Mouse (Mus musculus) cerebellum, postnatal 4 days (tissue): ENCODE results near the gene Wdr25.
A peak's percentile ranks its signal among the peaks of the same experiment; 100 is the strongest.

Source experiments
- DNase-seq, 2 experiments: peaks; one replicate each; pipeline ENCODE4 v3.0.0; 2022; ENCODE audit warnings: low spot score in 2 of 2, mixed read lengths in 1 of 2

Wdr25 gene

GRCm38 (mm10) chr12:108936834-108937233 lies 43.4 kb downstream of the Wdr25 start:
- DNase-seq: no peak

DNA sequence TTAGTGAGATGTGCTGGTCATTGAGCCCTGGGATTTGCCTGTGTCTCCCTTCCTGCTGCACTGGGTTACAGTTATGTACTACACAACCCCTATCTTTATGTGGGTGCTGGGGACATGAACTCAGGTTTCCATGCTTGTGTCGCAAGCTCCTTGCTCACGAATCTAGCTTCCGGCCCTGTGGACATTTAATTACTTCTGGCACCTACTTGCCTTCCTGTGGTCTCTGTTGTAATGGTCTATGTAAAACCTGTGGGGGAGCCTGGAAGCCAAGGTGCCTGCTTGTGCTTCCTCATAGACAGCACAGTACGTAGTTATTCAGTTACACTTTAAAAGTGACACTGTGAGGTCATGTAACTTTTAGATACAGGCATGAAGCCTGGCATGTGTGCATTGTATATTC lies 44.1 kb downstream of the Wdr25 start:
- no peak for DNase-seq

DNA sequence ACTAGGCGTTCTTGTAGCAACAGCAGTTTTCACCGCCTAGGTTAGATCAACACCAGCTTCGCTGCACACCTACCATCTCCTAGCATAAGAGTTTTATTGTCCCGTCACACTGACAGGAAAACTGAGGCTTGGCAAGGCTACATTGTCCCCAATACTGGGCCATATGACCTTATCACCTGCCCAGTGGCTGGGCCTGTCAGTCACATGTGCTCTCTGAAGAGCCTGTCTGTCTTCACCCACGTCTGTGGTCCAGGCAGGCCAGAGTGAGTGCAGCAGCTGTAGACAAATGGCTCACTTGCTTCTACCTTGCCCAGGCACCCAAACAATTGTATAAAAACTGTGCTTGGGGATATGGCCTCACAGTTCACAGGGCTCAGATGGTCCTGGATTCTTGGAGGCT lies 45.4 kb downstream of the Wdr25 start:
- no peak for DNase-seq

DNA sequence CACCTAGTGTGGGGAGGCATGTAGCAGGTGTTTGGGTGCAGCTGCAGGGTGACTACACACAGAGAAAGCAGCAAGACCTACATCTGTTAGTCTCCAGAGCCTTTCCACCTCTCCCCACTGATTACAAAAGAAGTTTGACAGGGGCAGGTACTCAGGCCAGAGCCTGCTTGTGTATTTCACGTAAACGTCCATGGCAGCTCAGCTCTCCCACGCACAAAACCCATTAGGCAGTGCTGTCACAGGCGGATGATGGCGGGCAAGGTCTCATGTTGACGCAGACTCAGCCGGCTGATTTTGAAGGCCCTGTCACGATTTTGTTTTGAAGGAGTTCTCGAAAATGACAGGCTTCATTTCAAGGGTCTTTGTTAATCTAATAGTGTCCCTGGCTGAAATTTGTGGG lies 45.9 kb downstream of the Wdr25 start:
- no peak for DNase-seq

- no peak for DNase-seq
Observed at GRCm38 (mm10) chr12:108940255-108940654, 46.8 kb downstream of the Wdr25 start.

DNA sequence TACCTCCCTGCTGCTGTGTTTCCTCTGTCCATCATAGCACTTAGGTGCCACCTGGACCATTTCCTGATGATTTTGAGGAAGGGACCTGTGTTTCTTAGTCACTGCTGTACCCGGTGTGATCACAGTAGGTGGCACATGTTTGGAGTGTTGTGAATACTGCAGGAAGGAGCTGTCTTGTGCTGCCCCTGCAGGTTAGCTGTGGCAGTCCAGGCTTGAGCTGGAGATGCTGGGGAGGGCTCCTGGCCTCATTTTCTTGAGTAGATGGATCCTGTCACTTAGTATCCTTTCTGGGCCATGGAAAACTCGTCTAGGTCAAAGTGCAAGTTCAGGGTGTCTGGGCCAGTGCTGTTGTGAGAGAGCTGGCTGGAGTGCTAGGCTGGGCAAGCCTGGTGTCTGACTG lies 47.9 kb downstream of the Wdr25 start:
- DNase-seq: no peak

GRCm38 (mm10) chr12:108942203-108942923 lies 48.9 kb downstream of the Wdr25 start:
- no peak for DNase-seq

DNA sequence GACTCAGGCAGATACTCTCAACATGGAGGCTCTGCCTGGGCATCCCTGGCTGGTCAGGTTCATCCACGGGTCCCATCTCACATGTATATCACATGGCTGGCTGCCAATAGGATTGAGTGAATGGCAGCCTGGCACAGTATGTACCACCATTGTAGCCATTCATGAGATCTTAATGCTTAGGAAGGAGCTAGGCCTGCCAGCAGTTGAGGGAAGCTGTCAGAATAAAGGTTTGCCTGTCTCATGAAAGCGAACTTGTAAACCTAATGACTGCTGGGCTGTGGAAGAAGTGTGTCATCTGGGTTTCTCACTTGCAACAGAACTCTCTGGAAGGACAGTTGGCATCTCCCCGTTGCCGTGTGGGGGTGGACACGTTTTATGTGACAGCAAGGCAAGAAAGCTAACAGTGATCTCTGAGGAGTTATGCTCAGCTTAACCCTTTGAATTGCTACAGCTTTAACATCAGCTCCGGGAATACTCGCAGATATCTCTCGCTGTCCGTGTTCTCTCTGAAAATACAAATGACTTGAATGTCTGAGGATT lies 59.6 kb downstream of the Wdr25 start:
- DNase-seq: no peak

GRCm38 (mm10) chr12:108953838-108954237 lies 60.4 kb downstream of the Wdr25 start:
- no peak for DNase-seq

DNA sequence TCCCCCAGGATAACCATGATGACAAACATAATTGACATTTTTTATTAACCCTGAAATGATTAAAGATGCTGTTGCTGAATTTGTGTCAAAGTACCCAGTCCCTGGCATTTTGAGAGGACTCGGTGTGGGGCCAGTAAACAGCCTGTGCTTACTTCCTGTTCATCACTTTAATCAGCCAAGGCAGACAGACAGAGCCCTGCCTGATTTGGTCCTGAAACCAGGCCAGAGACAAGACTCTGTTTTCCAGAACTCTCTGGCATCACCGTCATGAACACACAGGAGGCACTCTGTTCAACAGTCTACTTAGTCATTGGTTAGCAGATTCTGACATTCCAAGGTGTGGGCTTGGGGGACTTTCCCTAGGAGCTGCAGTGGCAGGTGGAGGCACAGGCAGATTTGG lies 61.0 kb downstream of the Wdr25 start:
- no peak for DNase-seq

- no peak for DNase-seq
Observed at GRCm38 (mm10) chr12:108958483-108958882, 65.1 kb downstream of the Wdr25 start.

DNA sequence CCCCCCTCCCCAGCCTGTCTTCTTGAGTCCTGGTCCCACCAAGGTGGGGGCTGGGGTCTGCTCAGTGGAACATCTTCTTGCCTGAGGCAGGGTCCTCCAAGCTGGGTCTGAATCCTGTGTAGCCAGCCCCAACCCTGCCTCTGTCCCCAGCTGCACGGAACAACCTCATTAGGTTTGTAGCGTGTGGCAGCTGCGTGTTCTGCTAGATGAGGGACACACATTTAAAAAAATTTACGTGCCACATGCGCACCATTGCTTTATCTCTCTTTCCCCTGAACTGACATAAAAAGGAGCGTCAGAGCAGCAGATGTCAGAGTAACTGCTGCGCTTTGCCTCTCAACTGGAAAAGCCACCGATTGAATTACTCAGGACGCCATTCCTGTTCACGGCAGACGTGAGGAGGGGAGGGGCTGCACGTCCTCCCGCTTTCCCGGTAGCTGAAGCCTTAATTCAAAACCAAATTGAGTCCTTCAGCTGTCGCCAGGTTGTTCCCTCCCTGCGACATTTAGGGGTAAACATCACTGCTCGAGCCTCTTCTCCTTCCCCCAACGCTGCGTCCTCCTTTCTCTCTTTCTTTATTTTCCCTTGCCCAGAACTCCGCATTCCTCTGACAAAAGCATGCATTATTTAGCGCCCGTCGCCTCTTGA lies 65.7 kb downstream of the Wdr25 start:
- no peak for DNase-seq

DNA sequence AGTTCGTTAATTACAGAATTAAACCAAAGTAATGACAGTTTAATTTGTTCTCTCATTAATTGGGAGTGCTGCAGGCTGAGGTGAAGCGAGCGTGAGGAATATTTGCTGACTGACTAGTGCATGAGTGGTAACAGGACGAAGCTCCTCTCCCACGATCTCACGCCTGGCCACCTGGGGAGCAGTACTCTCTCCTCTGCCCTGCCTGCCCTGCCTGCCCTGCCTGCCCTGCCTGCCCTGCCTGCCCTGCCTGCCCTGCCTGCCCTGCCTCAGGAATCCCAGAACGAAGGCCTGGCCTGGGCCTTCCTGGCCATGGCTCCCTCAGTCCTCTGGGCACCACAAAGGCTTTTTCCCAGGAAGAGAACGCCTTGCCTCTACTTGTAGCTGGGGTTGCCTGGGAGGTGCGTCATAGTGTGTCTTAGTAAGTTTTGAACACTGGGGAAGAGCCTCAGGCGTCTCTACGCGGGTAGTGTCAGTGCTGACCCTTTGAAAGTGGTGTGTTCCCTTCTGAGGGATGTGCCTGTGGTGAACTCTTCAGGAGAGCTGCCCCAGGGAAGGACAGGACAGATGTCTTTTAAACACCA lies 66.3 kb downstream of the Wdr25 start:
- DNase-seq: no peak

DNA sequence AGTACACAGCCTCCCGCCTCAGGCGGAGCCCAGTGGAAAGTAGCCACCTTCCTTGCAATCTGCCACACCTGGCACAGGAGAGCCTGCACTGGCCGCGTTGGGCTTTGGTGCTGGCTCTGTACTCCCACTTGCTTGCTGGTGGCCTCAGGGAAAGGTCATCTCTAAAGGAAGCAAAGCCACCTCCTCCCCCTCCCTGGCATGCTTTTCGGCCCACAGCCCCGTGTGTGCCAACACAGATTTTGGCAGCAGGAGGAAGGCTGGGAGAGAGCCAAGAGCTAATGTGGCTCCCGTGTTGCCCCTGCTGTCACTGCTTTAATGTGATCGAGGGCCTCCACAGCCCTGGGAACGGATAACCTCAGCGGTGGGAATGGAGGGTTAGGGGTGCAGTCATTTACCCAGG lies 66.8 kb downstream of the Wdr25 start:
- peak; percentile 46 to 90 for DNase-seq

DNA sequence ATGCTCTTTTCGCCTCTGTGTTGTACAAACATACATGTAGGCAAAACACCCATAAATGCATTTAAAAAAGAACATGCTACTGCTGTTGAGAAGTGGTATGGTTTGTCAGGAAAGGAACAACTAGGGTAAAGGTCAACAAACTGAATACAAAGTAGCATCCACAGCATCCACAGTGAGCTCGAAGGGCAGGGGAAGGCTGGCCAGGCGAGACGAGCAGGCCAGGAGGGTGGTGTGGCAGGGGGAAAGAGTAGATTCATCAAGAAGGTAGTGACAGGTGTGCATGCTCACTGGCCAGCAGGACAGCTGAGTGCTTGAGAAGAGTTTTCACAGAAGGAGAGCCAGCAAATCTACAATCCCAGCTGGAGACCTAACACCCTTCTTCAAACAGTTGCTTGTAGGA lies 74.2 kb downstream of the Wdr25 start:
- no peak for DNase-seq

GRCm38 (mm10) chr12:108968031-108968430 lies 74.6 kb downstream of the Wdr25 start:
- DNase-seq: no peak

GRCm38 (mm10) chr12:108971446-108971845 lies 78.0 kb downstream of the Wdr25 start:
- DNase-seq: no peak

DNA sequence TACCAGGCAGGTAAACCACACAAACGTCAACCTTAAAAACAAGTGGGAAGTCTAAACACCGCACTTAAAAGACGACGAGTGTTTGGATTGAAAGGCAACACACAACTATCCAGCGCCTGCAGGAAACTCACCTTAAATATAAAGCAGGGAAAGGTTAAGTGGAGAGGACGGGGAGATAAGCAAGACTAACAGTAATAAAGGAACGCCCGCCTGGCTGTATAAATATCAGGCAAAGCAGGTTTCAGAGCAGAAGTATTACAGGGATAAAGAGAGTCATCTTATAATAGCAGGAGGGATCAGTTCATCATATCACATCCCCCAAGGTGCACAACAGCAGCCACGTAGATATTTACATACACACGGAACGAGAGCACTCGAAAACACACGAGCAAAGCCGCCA lies 78.8 kb downstream of the Wdr25 start:
- DNase-seq: no peak

- no peak for DNase-seq
Observed at GRCm38 (mm10) chr12:108979977-108980376, 86.5 kb downstream of the Wdr25 start.

DNA sequence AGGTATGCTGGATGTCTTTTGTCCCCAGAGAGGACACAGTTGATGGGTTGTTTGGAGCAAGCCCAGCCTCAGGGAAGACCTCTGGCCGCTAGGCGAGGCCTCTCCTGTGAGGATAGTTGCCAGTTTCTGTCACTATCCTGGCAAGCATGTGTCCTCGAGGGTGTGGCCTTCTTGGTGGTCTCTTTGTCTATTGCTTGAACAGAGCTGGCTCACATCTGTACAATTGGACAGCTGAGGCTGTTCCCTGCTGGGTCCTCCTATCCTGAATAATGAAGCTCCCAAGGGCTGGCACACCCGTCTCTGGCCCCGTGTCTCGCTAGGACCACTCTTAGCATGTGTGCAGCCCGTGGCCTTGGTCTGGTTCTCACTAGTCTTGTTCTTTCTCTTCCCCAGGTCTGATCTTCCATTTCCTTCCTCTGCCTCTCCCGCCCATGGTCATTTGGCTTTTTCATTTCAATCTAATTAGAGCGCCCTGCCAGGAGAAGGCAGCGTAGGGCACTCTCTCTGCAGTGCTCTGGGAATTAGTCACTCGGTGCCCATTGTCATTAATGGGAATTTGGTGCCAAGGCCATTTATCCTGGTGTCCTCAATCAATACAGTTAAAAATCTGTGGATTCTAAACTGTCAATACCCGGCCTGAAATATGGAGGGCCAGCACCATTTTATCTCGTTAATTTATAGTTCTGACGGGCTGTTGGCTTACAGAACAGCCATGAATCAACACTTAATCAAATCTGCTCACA lies 88.7 kb downstream of the Wdr25 start:
- no peak for DNase-seq

DNA sequence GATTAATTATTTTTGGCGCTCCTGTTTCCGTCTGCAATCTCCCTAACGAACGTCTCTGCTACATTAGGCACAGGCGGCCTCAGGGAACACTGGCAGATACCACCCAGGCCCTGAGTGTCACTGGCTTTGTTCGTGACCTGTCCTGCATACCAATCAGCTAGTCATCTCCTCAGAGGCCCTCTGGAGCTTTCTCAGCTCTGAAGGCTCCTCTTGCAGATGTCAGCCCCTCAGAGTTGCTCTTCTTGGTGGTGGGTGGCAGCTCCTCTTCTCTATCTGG lies 89.2 kb downstream of the Wdr25 start:
- DNase-seq: no peak

DNA sequence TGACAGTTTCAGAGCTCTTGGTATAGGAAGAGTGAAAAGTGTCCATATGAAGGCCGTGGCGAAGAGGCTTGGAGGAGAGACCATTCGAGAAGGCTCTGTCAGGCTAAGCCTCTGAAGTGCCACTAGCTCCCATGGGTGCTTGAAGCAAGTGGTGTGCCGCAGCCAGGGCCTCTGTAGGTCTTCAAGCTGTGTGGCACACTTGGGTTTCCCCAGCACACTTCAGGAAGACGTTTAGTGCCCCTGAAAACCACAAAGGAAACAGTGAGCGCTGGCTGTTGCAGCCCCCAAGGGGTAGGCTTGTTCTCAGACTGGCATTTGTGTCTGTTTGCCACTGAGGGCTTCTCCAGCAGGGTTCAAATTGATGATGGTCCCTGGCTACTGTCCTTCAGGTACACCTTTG lies 90.1 kb downstream of the Wdr25 start:
- no peak for DNase-seq

GRCm38 (mm10) chr12:108984471-108984870 lies 91.0 kb downstream of the Wdr25 start:
- DNase-seq: no peak
